Mouse (Mus musculus) erythroblast, embryonic 14.5 days (primary cell): ENCODE measurements around the gene Tnn.

Experiments used
- GATA1 ChIP-seq: IDR thresholded peaks from 2 replicates; pipeline ENCODE4 v1.6.1; 2012; ENCODE audit warnings: low read length, inconsistent platforms, mixed read lengths
- TAL1 ChIP-seq: IDR thresholded peaks from 3 replicates; pipeline ENCODE4 v1.6.1; 2012; ENCODE audit warnings: low read length, inconsistent platforms, mixed read lengths

DNA sequence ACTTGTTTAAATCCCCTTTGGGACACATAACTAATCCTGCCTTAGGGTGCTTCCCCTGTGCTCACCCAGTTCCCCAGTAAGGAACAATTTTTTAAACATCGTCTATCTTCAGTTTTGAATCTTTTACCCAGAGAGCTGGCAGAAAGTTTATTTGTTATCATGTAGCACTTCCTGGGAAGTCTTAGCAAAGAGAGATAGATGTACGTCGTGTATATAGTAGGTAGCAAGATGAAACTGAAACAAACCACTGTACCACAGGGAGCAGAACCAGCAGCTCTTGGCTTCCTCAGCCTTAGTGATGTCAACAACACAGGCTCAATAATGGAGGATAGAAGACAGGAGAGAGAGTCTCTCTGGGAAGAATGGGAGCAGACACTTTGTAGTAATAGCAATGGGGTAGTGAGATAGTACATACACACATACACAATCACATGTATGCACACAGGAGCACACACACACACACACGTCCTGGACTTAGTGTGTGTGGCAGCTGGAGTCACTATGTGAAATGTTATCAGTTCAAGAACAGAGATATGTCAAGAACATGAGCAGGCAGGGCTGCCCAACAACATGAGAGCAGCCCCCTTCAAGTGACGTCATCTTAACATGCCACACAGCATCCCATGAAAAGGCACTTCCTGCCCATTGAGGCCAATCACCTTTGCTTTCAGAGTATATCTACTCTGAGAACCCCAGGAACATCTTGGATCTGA is 98.9 kb downstream of the Tnn start:
- no peak for TF ChIP-seq GATA1
- no peak for TF ChIP-seq TAL1
